In genomic region chr8:110630571-110631071, GRCm38 (mm10) we compare ENCODE assay signal across 8 mouse cellular contexts. TPM values are rescaled to one million over a fixed set of nuclear protein-coding genes. Genes with fewer than 3 reads are reported as not detected.
DNase-seq lines count a peak whose midpoint lies in the region; ATAC-seq and TF ChIP-seq lines count a peak whose summit lies in the region.

No protein-coding gene starts in this region.

- DNase-seq in Muller cell, postnatal 12 days (ENCODE audit: inconsistent ontology term): peak; percentile 67
- DNase-seq in frontal cortex, postnatal 14 days (ENCODE audit: low spot score in 2 of 2): peak; percentile 55 to 58
- peak; percentile 65 for DNase-seq in liver, adult 2 months (ENCODE audit: extremely low read depth, low read depth, low spot score)
- DNase-seq in spleen, postnatal 14 days (ENCODE audit: low spot score in 2 of 2): no peak

- 0 out of 2 replicates have a peak overlapping the region, but pooled peaks have one; percentile 6 for H3K9ac ChIP-seq in hindbrain, embryonic 13.5 days
- no peak overlapping the region for H3K9ac ChIP-seq in hindbrain, embryonic 12.5 days
- H3K9ac ChIP-seq in intestine, embryonic 16.5 days (ENCODE audit: low read depth, low read length): no peak overlapping the region
- no peak overlapping the region for H3K9ac ChIP-seq in liver, adult 2 months (ENCODE audit: low read depth, low read length)
- no peak overlapping the region for H3K9ac ChIP-seq in stomach, embryonic 15.5 days

- H3K79me2 ChIP-seq in liver, adult 2 months (ENCODE audit: control insufficient read depth, insufficient read depth, low read length): peaks cover 11% of the 10 kb centered on the region; the same call in 1 of the 2 replicates

- WGBS in hindbrain, embryonic 13.5 days: 86% methylated on average over 8 of the region's 8 CpGs
- WGBS in hindbrain, embryonic 12.5 days: 83% methylated on average over 8 of the region's 8 CpGs
- WGBS in intestine, embryonic 16.5 days: 59% methylated on average over 8 of the region's 8 CpGs
- 57% methylated on average over 8 of the region's 8 CpGs for WGBS in liver, adult 2 months
- WGBS in stomach, embryonic 15.5 days: 55% methylated on average over 8 of the region's 8 CpGs

- H3K9me3 ChIP-seq in hindbrain, embryonic 13.5 days: no peaks in the 10 kb centered on the region
- no peaks in the 10 kb centered on the region for H3K9me3 ChIP-seq in hindbrain, embryonic 12.5 days (replicated peaks)
- no peaks in the 10 kb centered on the region for H3K9me3 ChIP-seq in intestine, embryonic 16.5 days (ENCODE audit: control insufficient read depth, low read length)
- no peaks in the 10 kb centered on the region for H3K9me3 ChIP-seq in stomach, embryonic 15.5 days

- H3K27me3 ChIP-seq in hindbrain, embryonic 13.5 days: no peaks in the 10 kb centered on the region
- H3K27me3 ChIP-seq in hindbrain, embryonic 12.5 days: no peaks in the 10 kb centered on the region
- H3K27me3 ChIP-seq in intestine, embryonic 16.5 days (replicated peaks; ENCODE audit: control insufficient read depth, insufficient read depth, low read length): no peaks in the 10 kb centered on the region
- H3K27me3 ChIP-seq in liver, adult 2 months (ENCODE audit: control insufficient read depth, insufficient read depth, low read length): no peaks in the 10 kb centered on the region
- H3K27me3 ChIP-seq in stomach, embryonic 15.5 days (replicated peaks): no peaks in the 10 kb centered on the region

- no peak for ATAC-seq in hindbrain, embryonic 13.5 days (ENCODE audit: low FRiP score)
- ATAC-seq in hindbrain, embryonic 12.5 days (ENCODE audit: low FRiP score): no peak
- peak; percentile 77 for ATAC-seq in intestine, embryonic 16.5 days
- peak; percentile 73; the same call in 1 of the 2 replicates for ATAC-seq in stomach, embryonic 15.5 days (ENCODE audit: insufficient read depth, low FRiP score, low read depth)

- H3K4me3 ChIP-seq in hindbrain, embryonic 13.5 days: no peak overlapping the region
- no peak overlapping the region for H3K4me3 ChIP-seq in hindbrain, embryonic 12.5 days
- 0 out of 2 replicates have a peak overlapping the region, but pooled peaks have one; percentile 7 for H3K4me3 ChIP-seq in intestine, embryonic 16.5 days (ENCODE audit: low read length)
- H3K4me3 ChIP-seq in liver, adult 2 months (ENCODE audit: insufficient read depth, low read depth, low read length): no peak overlapping the region
- H3K4me3 ChIP-seq in stomach, embryonic 15.5 days (replicated peaks): peak overlapping the region; percentile 16; the same call in 1 of the 2 replicates

- TF ChIP-seq POLR2A in liver, adult 2 months (IDR thresholded peaks at IDR 0.05; ENCODE audit: extremely low read depth, insufficient read depth, low read length): no peak

- peaks cover 3% of the 10 kb centered on the region for H3K4me1 ChIP-seq in hindbrain, embryonic 13.5 days (replicated peaks)
- 0 out of 2 replicates have a peak, but pooled peaks cover 3% of the 10 kb centered on the region for H3K4me1 ChIP-seq in hindbrain, embryonic 12.5 days
- peaks cover 7% of the 10 kb centered on the region for H3K4me1 ChIP-seq in intestine, embryonic 16.5 days (ENCODE audit: control insufficient read depth, insufficient read depth, low read length)
- peaks cover 7% of the 10 kb centered on the region for H3K4me1 ChIP-seq in liver, adult 2 months (ENCODE audit: control insufficient read depth, insufficient read depth, low read length)
- H3K4me1 ChIP-seq in stomach, embryonic 15.5 days: peaks cover 19% of the 10 kb centered on the region; the same call in 1 of the 2 replicates

- TF ChIP-seq CTCF in liver, adult 2 months (IDR thresholded peaks at IDR 0.05; ENCODE audit: low read depth, low read length): no peak

- no peak overlapping the region for H3K27ac ChIP-seq in hindbrain, embryonic 13.5 days
- H3K27ac ChIP-seq in hindbrain, embryonic 12.5 days: no peak overlapping the region
- peak overlapping the region; percentile 71 for H3K27ac ChIP-seq in intestine, embryonic 16.5 days (ENCODE audit: low read length)
- no peak overlapping the region for H3K27ac ChIP-seq in liver, adult 2 months (replicated peaks; ENCODE audit: insufficient read depth, low read depth, low read length)
- H3K27ac ChIP-seq in stomach, embryonic 15.5 days: peak overlapping the region; percentile 89

- H3K4me2 ChIP-seq in hindbrain, embryonic 13.5 days: no peak overlapping the region
- no peak overlapping the region for H3K4me2 ChIP-seq in hindbrain, embryonic 12.5 days (replicated peaks)
- no peak overlapping the region; the same call in 1 of the 2 replicates for H3K4me2 ChIP-seq in intestine, embryonic 16.5 days (ENCODE audit: low read depth, low read length)
- peak overlapping the region; percentile 39 for H3K4me2 ChIP-seq in stomach, embryonic 15.5 days

- H3K36me3 ChIP-seq in hindbrain, embryonic 13.5 days: peaks cover 39% of the 10 kb centered on the region
- H3K36me3 ChIP-seq in hindbrain, embryonic 12.5 days: peaks cover 38% of the 10 kb centered on the region
- H3K36me3 ChIP-seq in intestine, embryonic 16.5 days (ENCODE audit: control insufficient read depth, insufficient read depth, low read length): no peaks in the 10 kb centered on the region; the same call in 1 of the 2 replicates
- H3K36me3 ChIP-seq in liver, adult 2 months (ENCODE audit: control insufficient read depth, insufficient read depth, low read length): peaks cover 6% of the 10 kb centered on the region; the same call in 1 of the 2 replicates
- H3K36me3 ChIP-seq in stomach, embryonic 15.5 days: peaks cover 17% of the 10 kb centered on the region

RNA-seq across cellular contexts. Expression of gene Vac14, which starts 12.2 kb away (rescaled TPM):
- 23.7 and 24.9 TPM in 2 replicates for polyA plus RNA-seq in hindbrain, embryonic 13.5 days (2015; fragmentation: Nextera tagmentation; extraction: Ambion mirVana)
- polyA plus RNA-seq in hindbrain, embryonic 12.5 days (2016; fragmentation: Nextera tagmentation; extraction: Ambion mirVana): 29.5 and 29.7 TPM in 2 replicates
- 20.1 and 22.4 TPM in 2 replicates for polyA plus RNA-seq in intestine, embryonic 16.5 days (2015; fragmentation: Nextera tagmentation; extraction: Ambion mirVana)
- total RNA-seq in liver, adult 2 months (2014; rRNA removed): 6.7 and 7.9 TPM in 2 replicates
- 22.9 and 25.0 TPM in 2 replicates for polyA plus RNA-seq in liver, adult 2 months (2012; rRNA removed)
- polyA plus RNA-seq in stomach, embryonic 15.5 days (2015; fragmentation: Nextera tagmentation; extraction: Ambion mirVana): 16.4 and 20.1 TPM in 2 replicates

Comparison
In these comparisons a context has a peak if more than half of its experiments do, and no peak if none do; other contexts are left out.
1. ATAC-seq: peak in intestine, embryonic 16.5 days (single experiment) and stomach, embryonic 15.5 days (single experiment); none in hindbrain, embryonic 13.5 days (single experiment) and hindbrain, embryonic 12.5 days (single experiment).
2. H3K27ac ChIP-seq: peak in intestine, embryonic 16.5 days (single experiment) and stomach, embryonic 15.5 days (single experiment); none in hindbrain, embryonic 13.5 days (single experiment), hindbrain, embryonic 12.5 days (single experiment) and liver, adult 2 months (single experiment).
3. H3K4me3 ChIP-seq: peak in intestine, embryonic 16.5 days (single experiment) and stomach, embryonic 15.5 days (single experiment); none in hindbrain, embryonic 13.5 days (single experiment), hindbrain, embryonic 12.5 days (single experiment) and liver, adult 2 months (single experiment).
4. DNase-seq: peak in Muller cell, postnatal 12 days (single experiment), frontal cortex, postnatal 14 days (2 of 2) and liver, adult 2 months (single experiment); none in spleen, postnatal 14 days (0 of 2).